Mouse (Mus musculus) left cerebral cortex, postnatal 36 days (tissue): ENCODE results near the gene Fcmr. TPM values are rescaled to one million over a fixed set of nuclear protein-coding genes. Genes with fewer than 3 reads are reported as not detected.

ENCODE experiments used
- DNase-seq, 2 experiments: peaks; one replicate each; pipeline ENCODE4 v3.0.0; 2021 to 2022; ENCODE audit warnings: low spot score in 2 of 2, mixed read lengths in 1 of 2
- intact Hi-C: fragments of 180-260 bp; cut with DNase I; formaldehyde crosslinking; loops from one replicate; pipeline ENCODE4 v1.15.1; 2025
- total RNA-seq, 2 experiments: library from RNA; stranded (reverse); gene quantifications; 2 replicates each; pipeline ENCODE4 v1.2.3; 2021

Gene Fcmr
- total RNA-seq, 2 experiments from 2014 or later = 0.93 TPM; not detected in 1

- no peak for DNase-seq
- intact Hi-C loops = no loop called here
Observed at GRCm38 (mm10) chr1:130855723-130856122, 9.7 kb upstream of the Fcmr start.

DNA sequence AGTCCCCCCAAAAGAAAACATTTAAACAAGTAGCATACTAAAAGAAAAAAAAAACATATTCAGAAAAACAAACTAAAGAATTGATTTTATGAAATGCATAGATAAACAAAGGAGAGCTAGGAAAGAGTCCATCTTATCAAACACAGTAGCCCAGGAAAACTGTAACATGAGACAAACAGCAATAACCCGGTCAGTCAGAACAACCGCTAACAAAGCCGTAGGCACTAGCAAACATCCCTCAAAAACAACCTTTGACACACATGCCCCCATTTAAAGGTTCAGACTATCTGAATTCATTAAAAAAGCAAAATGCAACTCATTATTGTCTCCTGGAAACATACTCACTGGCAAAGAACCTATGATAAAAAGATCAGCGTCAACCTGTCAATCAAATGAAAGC is 8.0 kb upstream of the Fcmr start:
- DNase-seq = no peak
- intact Hi-C loops = no loop called here

- intact Hi-C loops = no loop called here
- DNase-seq = no peak
Observed at GRCm38 (mm10) chr1:130864238-130864637, 1.2 kb upstream of the Fcmr start.

DNA sequence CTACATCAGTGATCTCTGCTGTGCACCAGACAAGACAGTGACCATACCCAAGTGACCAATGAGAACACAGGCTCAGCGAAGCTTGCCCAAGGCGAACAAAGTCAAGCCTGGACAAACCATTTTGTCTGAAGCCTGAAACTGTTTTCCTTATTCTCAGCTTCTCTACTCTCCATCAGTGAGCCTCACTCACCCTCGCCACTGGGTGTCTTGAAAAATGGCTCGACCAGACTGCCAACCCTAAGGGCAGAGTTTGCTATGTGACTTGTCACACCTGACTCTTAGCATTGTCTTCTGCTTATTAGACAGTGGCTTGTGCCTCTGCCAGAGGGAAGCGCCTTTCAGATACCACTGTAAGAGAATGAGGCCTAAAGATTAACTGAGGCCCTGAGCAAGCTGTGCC is 728 bp upstream of the Fcmr start:
- intact Hi-C loops = no loop called here
- DNase-seq = no peak

GRCm38 (mm10) chr1:130872912-130873311 is 7.4 kb downstream of the Fcmr start:
- DNase-seq = no peak
- intact Hi-C loops = loop anchor here (10.0 kb wide), 1 partner anchor 262 kb away; the partner anchor contains the start of gene Dyrk3

DNA sequence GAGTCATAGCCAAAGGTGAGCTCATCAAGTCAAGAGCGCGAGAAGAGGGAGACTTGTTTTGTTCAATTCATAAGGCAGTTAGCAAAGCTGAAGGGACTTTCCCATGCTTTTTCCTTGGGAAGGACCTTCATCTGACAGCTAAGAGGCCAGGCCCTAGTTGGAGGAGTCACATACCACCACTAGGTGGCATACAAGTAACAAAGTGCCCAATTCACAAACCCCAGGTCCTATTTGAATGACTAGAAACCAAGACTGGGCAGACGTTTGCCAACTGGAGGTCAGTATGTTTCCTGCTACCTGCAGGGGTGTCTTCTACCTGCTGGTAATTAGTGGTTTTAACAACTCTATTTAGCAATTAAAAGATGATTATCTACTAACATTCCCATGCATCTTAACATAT is 9.7 kb downstream of the Fcmr start:
- intact Hi-C loops = loop anchor here (5.0 to 10.0 kb wide), 3 partner anchors 107 to 392 kb away; partner anchors contain the start of gene Dyrk3
- peak; percentile 13 to 35 for DNase-seq

GRCm38 (mm10) chr1:130875910-130876309 is 10.4 kb downstream of the Fcmr start:
- DNase-seq = no peak
- intact Hi-C loops = loop anchor here (5.0 to 10.0 kb wide), 3 partner anchors 106 to 391 kb away; partner anchors contain the start of gene Dyrk3

- intact Hi-C loops = loop anchor here (1.0 to 10.0 kb wide), 4 partner anchors 105 to 390 kb away; partner anchors contain the start of gene Dyrk3
- DNase-seq = no peak
Observed at GRCm38 (mm10) chr1:130876931-130877509, 11.6 kb downstream of the Fcmr start.

DNA sequence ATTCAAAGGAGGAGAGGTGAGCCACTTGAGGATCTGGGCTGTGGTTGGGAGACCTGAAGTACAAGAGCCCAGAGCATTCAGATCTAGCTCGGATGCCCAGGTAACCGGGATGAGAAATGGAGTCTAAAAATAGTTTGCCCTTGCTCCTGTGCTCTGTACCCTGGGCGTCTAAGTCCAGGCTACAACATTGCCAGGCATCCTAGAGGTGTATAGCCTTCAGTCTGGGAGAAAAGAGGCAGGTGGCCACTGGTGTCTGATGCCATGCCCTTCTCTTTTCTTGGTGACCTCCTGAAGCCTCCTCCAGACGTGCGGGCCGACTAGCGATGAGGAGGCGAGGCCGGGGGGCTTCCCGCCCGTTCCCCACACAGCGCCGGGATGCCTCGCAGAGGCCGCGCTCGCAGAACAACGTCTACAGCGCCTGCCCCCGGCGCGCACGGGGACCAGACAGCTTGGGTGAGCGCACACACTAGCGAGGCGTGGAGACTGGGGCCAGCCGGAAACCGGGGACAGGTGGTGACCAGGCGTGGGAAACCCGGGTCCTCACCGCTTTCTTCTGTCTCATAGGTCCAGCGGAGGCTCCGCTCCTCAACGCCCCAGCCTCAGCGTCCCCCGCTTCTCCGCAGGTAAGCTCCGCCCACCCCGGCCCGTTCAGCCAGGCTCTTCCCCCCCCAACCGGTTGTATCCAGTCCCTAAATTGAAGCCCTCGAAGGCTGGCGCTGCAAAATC is 12.6 kb downstream of the Fcmr start:
- DNase-seq = peak in 1 of 2 experiments; percentile 9

DNA sequence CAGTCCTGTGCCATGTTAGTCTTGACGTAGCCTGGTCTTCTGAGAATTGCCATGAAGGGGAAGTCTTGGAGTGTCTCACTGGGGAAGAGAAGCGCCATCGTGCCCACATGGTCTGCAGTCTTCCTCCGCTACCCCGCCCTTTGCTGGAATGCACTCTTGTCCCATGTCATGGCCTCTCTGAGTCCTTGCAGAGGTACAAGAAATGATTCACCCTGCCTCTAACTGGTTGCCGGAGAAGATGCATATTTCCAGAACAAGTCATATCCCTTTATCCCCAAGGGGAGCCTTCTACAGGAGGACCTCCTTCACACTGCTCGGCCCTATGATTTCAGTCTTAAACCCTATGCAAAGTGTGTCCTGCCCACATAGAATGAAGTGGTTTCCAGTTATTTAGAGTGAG is 14.5 kb downstream of the Fcmr start:
- no peak for DNase-seq
- intact Hi-C loops = loop anchor here (5.0 to 10.0 kb wide), 3 partner anchors 102 to 387 kb away; partner anchors contain the start of gene Dyrk3

More for the DNA sequence above, 12.6 kb downstream of the Fcmr start:
- intact Hi-C loops = loop anchor here (1.0 to 10.0 kb wide), 4 partner anchors 104 to 389 kb away; partner anchors contain the start of gene Dyrk3

DNA sequence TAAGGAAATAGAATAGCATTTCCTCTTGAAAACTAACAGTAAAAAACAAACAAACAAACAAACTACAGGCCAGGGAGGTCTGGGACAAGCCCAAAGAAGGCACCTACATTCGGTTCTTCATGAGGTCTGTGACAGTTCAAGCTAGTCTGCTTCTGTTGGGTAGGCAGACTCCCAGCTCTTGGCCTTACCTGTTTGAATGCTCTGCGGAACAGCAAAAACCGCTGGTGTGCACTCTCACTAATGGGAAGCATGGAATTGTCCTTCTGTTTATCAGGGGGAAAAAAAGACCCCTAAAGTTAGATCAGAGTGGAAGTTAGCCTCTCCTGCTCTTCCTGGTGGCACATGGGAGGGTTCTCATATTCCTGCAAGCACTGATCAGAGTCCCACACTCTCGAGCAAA is 17.7 kb downstream of the Fcmr start:
- intact Hi-C loops = no loop called here
- no peak for DNase-seq

GRCm38 (mm10) chr1:130887354-130887753 is 21.9 kb downstream of the Fcmr start, which contains the start of gene Il24:
Gene Il24 (minus strand): TSS chr1:130887454.
- DNase-seq = no peak
- intact Hi-C loops = no loop called here

GRCm38 (mm10) chr1:130892446-130892845 is 27.0 kb downstream of the Fcmr start:
- intact Hi-C loops = no loop called here

DNA sequence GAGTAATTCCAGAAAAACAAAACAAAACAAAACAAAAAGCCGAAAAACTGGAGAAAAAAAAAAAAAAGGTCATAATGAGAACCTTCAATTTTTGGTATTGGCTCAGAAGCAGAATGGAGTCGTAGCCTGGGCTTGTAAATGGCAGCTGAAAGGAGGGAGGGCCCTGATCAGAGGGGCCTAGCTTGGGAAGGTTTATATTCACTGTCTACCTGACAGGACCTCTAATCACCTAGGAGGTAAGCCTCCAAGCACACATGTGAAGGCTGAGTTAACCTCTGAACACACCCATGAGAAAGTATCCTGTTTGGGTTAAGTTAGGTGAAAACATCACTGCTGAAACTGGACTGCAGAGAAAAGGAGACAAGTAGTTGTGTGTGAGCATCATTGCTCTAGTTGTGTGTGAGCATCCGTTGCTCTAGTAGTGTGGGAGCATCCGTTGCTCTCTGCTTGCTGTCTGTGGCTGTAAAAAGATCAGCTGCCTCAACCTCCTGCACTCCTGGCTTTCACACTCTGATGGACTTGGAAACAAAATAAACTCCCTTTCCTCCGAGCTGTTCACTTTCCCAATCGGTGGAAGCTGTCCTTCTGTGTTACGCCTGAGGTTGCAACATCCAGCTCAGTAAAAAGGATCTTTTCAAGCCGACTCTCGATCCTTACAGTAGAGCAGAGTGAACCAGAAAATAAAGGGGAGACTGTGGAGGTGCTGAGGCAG is 28.0 kb downstream of the Fcmr start:
- DNase-seq = no peak
- intact Hi-C loops = no loop called here

More at GRCm38 (mm10) chr1:130892446-130892845, 27.0 kb downstream of the Fcmr start:
- no peak for DNase-seq

GRCm38 (mm10) chr1:130894468-130894867 is 29.0 kb downstream of the Fcmr start:
- no peak for DNase-seq
- intact Hi-C loops = no loop called here

- no peak for DNase-seq
- intact Hi-C loops = no loop called here
Observed at GRCm38 (mm10) chr1:130902505-130902904, 37.0 kb downstream of the Fcmr start.

GRCm38 (mm10) chr1:130911401-130912010 is 46.0 kb downstream of the Fcmr start, which contains the start of gene Il20:
Gene Il20 (minus strand): TSS chr1:130911451.
- DNase-seq = no peak
- intact Hi-C loops = no loop called here

DNA sequence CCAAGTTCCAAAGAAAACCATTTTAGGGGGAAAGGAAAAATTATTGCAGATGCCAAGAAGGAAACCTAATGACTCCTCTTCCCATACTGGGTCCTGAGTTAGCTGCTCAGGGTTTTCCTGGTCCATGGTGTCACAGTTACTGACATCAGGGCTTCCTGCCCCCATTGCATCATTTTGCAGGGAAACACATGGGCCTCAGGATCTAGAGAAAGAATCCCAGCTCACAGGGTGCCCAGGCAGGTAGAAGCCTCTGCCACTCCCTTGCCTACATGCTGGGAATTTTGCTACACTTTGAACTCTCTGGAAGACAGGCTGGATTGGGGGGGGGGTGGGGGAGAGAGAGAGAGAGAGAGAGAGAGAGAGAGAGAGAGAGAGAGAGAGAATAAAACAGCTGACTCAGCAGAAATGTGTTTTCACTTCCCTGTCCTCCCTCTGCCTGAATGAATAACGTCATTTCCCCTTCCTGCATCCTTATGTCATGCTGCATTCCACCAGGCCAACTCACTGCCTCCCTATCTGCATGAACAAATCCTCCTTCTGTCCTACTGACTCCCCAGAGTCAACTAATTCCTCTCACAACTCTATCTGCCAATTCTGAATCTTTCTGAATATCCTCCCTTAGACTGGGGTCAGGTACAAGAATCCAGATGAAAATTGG is 53.0 kb downstream of the Fcmr start:
- intact Hi-C loops = no loop called here
- no peak for DNase-seq

DNA sequence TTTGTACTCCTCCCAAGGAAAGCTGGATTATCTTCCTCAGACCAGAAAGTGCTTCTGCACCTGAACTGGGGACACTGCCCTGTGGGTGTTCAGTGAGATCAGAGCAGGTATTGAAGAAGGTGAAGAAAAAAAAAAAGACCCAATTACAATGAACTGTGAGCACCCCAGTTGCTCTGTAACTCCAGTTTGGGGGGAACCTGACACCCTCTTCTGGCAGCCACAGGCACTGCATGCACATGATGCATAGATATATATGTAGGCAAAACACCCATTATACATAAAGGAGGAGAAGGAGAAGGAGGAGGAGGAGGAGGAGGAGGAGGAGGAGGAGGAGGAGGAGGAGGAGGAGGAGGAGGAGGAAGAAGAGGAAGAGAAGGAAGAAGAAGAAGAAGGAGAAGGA is 61.0 kb downstream of the Fcmr start:
- no peak for DNase-seq
- intact Hi-C loops = no loop called here
